Mouse (Mus musculus) testis, adult 2 months (tissue): Measurements from ENCODE around the gene Tanc1.

Experiments
- CTCF ChIP-seq: fragments of 200-500 bp; IDR thresholded peaks from 2 replicates; pipeline ENCODE4 v1.5.1; 2012; ENCODE audit warnings: low read depth, mild to moderate bottlenecking, inconsistent platforms, low read length, moderate library complexity; ENCODE audit not compliant: control insufficient read depth, insufficient read depth, insufficient replicate concordance
- POLR2A ChIP-seq: fragments of 200-500 bp; IDR thresholded peaks from 2 replicates; pipeline ENCODE4 v1.6.1; 2012; ENCODE audit warnings: low read depth, mild to moderate bottlenecking, inconsistent platforms, low read length, moderate library complexity; ENCODE audit not compliant: control insufficient read depth

GRCm38 (mm10) chr2:59685606-59685950, 73.7 kb downstream of the Tanc1 start:
- no peak for TF ChIP-seq POLR2A
- no peak for TF ChIP-seq CTCF
